Mouse (Mus musculus): Measurements from ENCODE around the gene Gm10226.
"Not testable (repeated sequence)": the region's sequence is repeated elsewhere in the genome, so short reads cannot be mapped to it uniquely, and the experiment has no call there.

The Gm10226 gene

GRCm38 (mm10) chr17:21691560-21691959 lies at the start of gene Gm10226:
Gene Gm10226 (plus strand): TSS chr17:21691860.
- DNase-seq: no peak

- peak in 1 of 2 experiments; percentile 5 for DNase-seq
Measured at GRCm38 (mm10) chr17:21648791-21649190, 42.9 kb upstream of the Gm10226 start.

GRCm38 (mm10) chr17:21649936-21650335 lies 41.7 kb upstream of the Gm10226 start:
- peak; percentile 31 to 48 for DNase-seq

GRCm38 (mm10) chr17:21650364-21650907 lies 41.2 kb upstream of the Gm10226 start, which contains the start of gene Zfp983:
Gene Zfp983 (plus strand): TSS chr17:21650624.
- DNase-seq: peak; percentile 78 to 87

GRCm38 (mm10) chr17:21678826-21679225 lies 12.8 kb upstream of the Gm10226 start:
- DNase-seq: not testable (repeated sequence)

GRCm38 (mm10) chr17:21679273-21680018 lies 12.2 kb upstream of the Gm10226 start:
- DNase-seq: peak; percentile 83 to 90

GRCm38 (mm10) chr17:21680019-21680376 lies 11.7 kb upstream of the Gm10226 start:
- DNase-seq: not testable (repeated sequence)

- no peak for DNase-seq
Measured at GRCm38 (mm10) chr17:21693342-21693741, 1.7 kb downstream of the Gm10226 start.

GRCm38 (mm10) chr17:21696073-21696472 lies 4.4 kb downstream of the Gm10226 start:
- no peak for DNase-seq

GRCm38 (mm10) chr17:21702281-21703240 lies 10.9 kb downstream of the Gm10226 start:
- no peak for DNase-seq

- DNase-seq: no peak
Measured at GRCm38 (mm10) chr17:21703414-21703813, 11.8 kb downstream of the Gm10226 start.

GRCm38 (mm10) chr17:21707343-21707996 lies 15.8 kb downstream of the Gm10226 start, which contains the start of gene Zfp760:
Gene Zfp760 (plus strand): TSS chr17:21707741.
- peak; percentile 85 to 92 for DNase-seq

GRCm38 (mm10) chr17:21708401-21708800 lies 16.7 kb downstream of the Gm10226 start:
- DNase-seq: no peak

GRCm38 (mm10) chr17:21730495-21730894 lies 38.8 kb downstream of the Gm10226 start, which contains the start of gene Zfp229:
Gene Zfp229 (plus strand): TSS chr17:21730795.
- not testable (repeated sequence) for DNase-seq

- no peak for DNase-seq
Measured at GRCm38 (mm10) chr17:21733049-21733448, 41.4 kb downstream of the Gm10226 start.

GRCm38 (mm10) chr17:21733529-21734031 lies 41.9 kb downstream of the Gm10226 start:
- DNase-seq: peak; percentile 78 to 87

Measured in kidney, postnatal 4 days (tissue).